Mouse (Mus musculus) liver, embryonic 14.5 days (tissue): ENCODE measurements around the gene Gda.

Source experiments
- CTCF ChIP-seq: IDR thresholded peaks from 2 replicates; pipeline ENCODE4 v1.5.1; 2016; ENCODE audit warnings: antibody characterized with exemption, low read depth, control low read depth
- EP300 ChIP-seq: IDR thresholded peaks from 2 replicates; pipeline ENCODE4 v1.6.1; 2016; ENCODE audit warnings: antibody characterized with exemption, low read depth

DNA sequence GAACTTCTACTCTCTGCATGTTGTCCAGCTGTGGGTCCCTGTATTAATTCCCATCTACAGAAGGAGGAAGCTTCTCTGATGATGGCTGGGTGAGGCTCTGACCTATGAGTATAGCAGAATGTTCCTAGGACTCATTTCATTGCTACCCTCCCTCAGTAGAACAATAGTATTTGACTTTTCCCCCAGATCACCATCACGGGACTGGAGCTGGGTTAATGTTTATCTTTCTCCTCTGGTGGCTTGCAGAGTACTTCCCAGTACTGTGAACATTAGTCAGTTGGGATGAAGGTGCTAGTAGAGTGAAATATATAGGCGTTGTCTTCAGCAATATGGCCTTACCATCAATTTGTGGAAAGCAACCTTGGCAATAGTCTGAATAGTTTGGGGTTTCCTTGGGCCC is 31.5 kb upstream of the Gda start:
- TF ChIP-seq EP300 (no peak), CTCF (no peak)
